Mouse (Mus musculus) v-Abl transformed pro-B cells (cell line): ENCODE data around the gene Cyp2w1.
"Not testable (repeated sequence)": the region's sequence is repeated elsewhere in the genome, so short reads cannot be mapped to it uniquely, and the experiment has no call there.

Experiments used
- in situ Hi-C, 2 experiments: fragments of 400-800 bp; cut with MboI; formaldehyde crosslinking; loops; one replicate each; pipeline ENCODE4 v1.15.1; 2025; ENCODE audit not compliant: unreplicated experiment in 2 of 2

The Cyp2w1 gene

GRCm38 (mm10) chr5:139379771-139380384 is 27.5 kb downstream of the Cyp2w1 start:
- in situ Hi-C loops = loop anchor here in 1 of 2 experiments (5.0 kb wide), 1 partner anchor 67 kb away; no protein-coding TSS in a partner anchor

- in situ Hi-C loops = loop anchor here in 1 of 2 experiments (5.0 kb wide), 1 partner anchor 67 kb away; no protein-coding TSS in a partner anchor
Measured at GRCm38 (mm10) chr5:139380385-139381248, 28.2 kb downstream of the Cyp2w1 start.

GRCm38 (mm10) chr5:139381586-139382513 is 29.4 kb downstream of the Cyp2w1 start:
- in situ Hi-C loops = loop anchor here in 1 of 2 experiments (5.0 kb wide), 1 partner anchor 65 kb away; no protein-coding TSS in a partner anchor

- in situ Hi-C loops = loop anchor here in 1 of 2 experiments (5.0 kb wide), 1 partner anchor 65 kb away; no protein-coding TSS in a partner anchor
Measured at GRCm38 (mm10) chr5:139382760-139383159, 30.3 kb downstream of the Cyp2w1 start.

- in situ Hi-C loops = loop anchor here in 1 of 2 experiments (5.0 kb wide), 1 partner anchor 64 kb away; no protein-coding TSS in a partner anchor
Measured at GRCm38 (mm10) chr5:139383234-139383633, 30.8 kb downstream of the Cyp2w1 start.

- in situ Hi-C loops = loop anchor here in 1 of 2 experiments (5.0 kb wide), 1 partner anchor 63 kb away; no protein-coding TSS in a partner anchor
Measured at GRCm38 (mm10) chr5:139384531-139384930, 32.1 kb downstream of the Cyp2w1 start.

- in situ Hi-C loops = no loop called here
Measured at GRCm38 (mm10) chr5:139386047-139386446, 33.6 kb downstream of the Cyp2w1 start.

GRCm38 (mm10) chr5:139387329-139388194 is 35.1 kb downstream of the Cyp2w1 start:
- in situ Hi-C loops = no loop called here

GRCm38 (mm10) chr5:139388195-139388570 is 35.8 kb downstream of the Cyp2w1 start:
- in situ Hi-C loops = no loop called here

GRCm38 (mm10) chr5:139388694-139389675 is 36.6 kb downstream of the Cyp2w1 start:
- in situ Hi-C loops = no loop called here

GRCm38 (mm10) chr5:139389676-139390061 is 37.3 kb downstream of the Cyp2w1 start:
- in situ Hi-C loops = no loop called here

GRCm38 (mm10) chr5:139390324-139391119 is 38.1 kb downstream of the Cyp2w1 start:
- in situ Hi-C loops = not testable (repeated sequence)

GRCm38 (mm10) chr5:139391309-139391990 is 39.0 kb downstream of the Cyp2w1 start:
- in situ Hi-C loops = no loop called here

- in situ Hi-C loops = no loop called here
Measured at GRCm38 (mm10) chr5:139392219-139393196, 40.1 kb downstream of the Cyp2w1 start.

- in situ Hi-C loops = no loop called here
Measured at GRCm38 (mm10) chr5:139393197-139393588, 40.8 kb downstream of the Cyp2w1 start.

GRCm38 (mm10) chr5:139394399-139394798 is 42.0 kb downstream of the Cyp2w1 start:
- in situ Hi-C loops = no loop called here
